Mouse (Mus musculus) heart, embryonic 11.5 days (tissue): Measurements from ENCODE around the gene Ccdc183. TPM values are rescaled to one million over a fixed set of nuclear protein-coding genes. Genes with fewer than 3 reads are reported as not detected.

Source experiments
- ATAC-seq: fragments of 200-750 bp; cut with Nextera tagmentation; replicated peaks from 2 replicates; pipeline ENCODE4 v1.8.0; 2017; ENCODE audit warnings: moderate library complexity; ENCODE audit not compliant: insufficient number of reproducible peaks, low FRiP score, low TSS enrichment
- H3K27ac ChIP-seq: fragments of 300-500 bp; sonication (generic); 2 replicates; pipeline ENCODE4 v1.5.1; 2014; ENCODE audit warnings: mild to moderate bottlenecking, low read depth, low read length
- H3K27me3 ChIP-seq: fragments of 300-500 bp; sonication (generic); 2 replicates; pipeline ENCODE4 v1.6.1; 2014; ENCODE audit warnings: mild to moderate bottlenecking, low read length, mixed read lengths; ENCODE audit not compliant: control insufficient read depth, insufficient read depth
- H3K36me3 ChIP-seq: fragments of 300-500 bp; sonication (generic); 2 replicates; pipeline ENCODE4 v1.6.1; 2014; ENCODE audit warnings: mild to moderate bottlenecking, low read length, moderate library complexity, mixed read lengths; ENCODE audit not compliant: control insufficient read depth, insufficient read depth
- H3K4me1 ChIP-seq: fragments of 300-500 bp; sonication (generic); 2 replicates; pipeline ENCODE4 v1.6.1; 2014; ENCODE audit warnings: low read length; ENCODE audit not compliant: control insufficient read depth, insufficient read depth
- H3K4me2 ChIP-seq: fragments of 300-500 bp; sonication (generic); 2 replicates; pipeline ENCODE4 v1.6.1; 2014; ENCODE audit warnings: mild to moderate bottlenecking, moderate library complexity
- H3K4me3 ChIP-seq: fragments of 300-500 bp; sonication (generic); 2 replicates; pipeline ENCODE4 v1.5.1; 2014; ENCODE audit warnings: low read depth, low read length
- H3K9ac ChIP-seq: fragments of 300-500 bp; sonication (generic); 2 replicates; pipeline ENCODE4 v1.6.1; 2014; ENCODE audit warnings: mild to moderate bottlenecking, low read depth, low read length, moderate library complexity
- H3K9me3 ChIP-seq: fragments of 300-500 bp; sonication (generic); replicated peaks from 2 replicates; pipeline ENCODE4 v1.6.1; 2016; ENCODE audit warnings: low read length; ENCODE audit not compliant: control insufficient read depth
- WGBS: fragments of 180-500 bp; shearing (Covaris S2); extraction: QIAGEN DNeasy Blood & Tissue Kit; methylation state at CpG from one replicate; pipeline ENCODE4 v1.1.7; 2014; ENCODE audit not compliant: insufficient replicate concordance; 5-methylcytosine and 5-hydroxymethylcytosine counted together
- polyA plus RNA-seq: library from polyadenylated mRNA; unstranded; fragments of >200 nt; fragmentation: Nextera tagmentation; extraction: Ambion mirVana; gene quantifications from 2 replicates; pipeline ENCODE4 v1.2.1, GENCODE M21; 2014

Ccdc183 gene
- polyA plus RNA-seq, 1 experiment from 2014 or later, result 0.20 TPM

DNA sequence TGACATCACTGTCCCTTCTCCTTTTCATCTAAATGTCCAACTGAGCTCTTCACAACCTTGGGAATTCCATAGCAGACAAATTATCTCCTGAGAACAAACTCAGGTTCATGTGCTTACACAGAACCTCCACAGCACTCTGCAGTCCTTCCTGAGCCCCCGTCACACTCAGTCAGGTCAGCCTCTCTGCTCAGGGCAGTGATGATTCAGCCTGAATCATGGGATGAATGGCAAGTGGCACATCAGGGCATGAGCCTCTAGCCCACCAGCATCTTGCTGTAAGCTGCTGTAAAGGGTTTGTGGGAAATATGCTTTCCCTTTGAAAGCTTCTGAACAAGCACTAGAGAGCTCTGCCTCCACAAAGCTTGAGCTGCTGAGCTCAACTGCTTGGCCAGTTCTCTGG lies 18.7 kb downstream of the Ccdc183 start:
- H3K4me1 ChIP-seq, result 0 out of 2 replicates have a peak, but pooled peaks cover 4% of the 10 kb centered on the region
- no peak overlapping the region for H3K27ac ChIP-seq
- H3K4me2 ChIP-seq, result no peak overlapping the region
- H3K4me3 ChIP-seq, result no peak overlapping the region
- ATAC-seq, result no peak
- WGBS, result 86% methylated on average over 1 of the region's 1 CpGs
- H3K9me3 ChIP-seq, result no peaks in the 10 kb centered on the region
- no peaks in the 10 kb centered on the region for H3K27me3 ChIP-seq
- peaks cover 51% of the 10 kb centered on the region for H3K36me3 ChIP-seq
- H3K9ac ChIP-seq, result no peak overlapping the region

DNA sequence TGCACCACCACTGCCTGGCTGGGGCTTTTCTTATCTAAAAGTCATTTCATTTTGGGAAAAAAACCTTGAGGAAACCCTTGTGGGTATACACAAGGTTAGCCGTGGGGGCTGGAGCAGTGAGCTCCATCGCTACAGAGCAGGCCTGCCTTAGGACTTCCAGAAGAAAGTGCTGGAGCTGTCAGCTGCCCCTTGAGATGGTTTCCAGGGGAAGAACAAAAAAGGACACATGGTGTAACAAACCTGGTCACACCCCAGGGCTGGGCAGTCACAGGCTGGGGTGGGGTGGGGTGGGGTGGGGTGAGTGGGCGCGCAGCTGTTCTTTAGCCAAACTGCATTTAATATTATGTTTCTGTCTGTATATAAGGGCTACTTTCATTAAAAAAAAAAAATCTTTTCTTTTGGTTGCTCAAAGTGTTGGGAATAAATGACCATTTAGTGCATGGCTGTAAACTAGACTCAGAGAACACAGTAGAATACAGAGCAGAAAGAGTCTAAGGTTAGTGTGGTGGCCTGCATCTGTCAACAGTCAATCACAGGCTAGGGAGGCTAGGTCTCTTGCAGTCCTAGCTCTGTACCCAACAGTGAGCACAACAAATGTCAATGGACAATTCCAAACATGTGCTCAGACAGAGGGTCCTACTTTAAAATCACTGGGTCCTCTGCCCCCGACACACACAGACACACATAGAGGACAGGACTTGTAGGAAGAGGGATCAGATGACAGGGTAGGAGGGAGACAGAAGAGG lies 20.5 kb downstream of the Ccdc183 start:
- Histone ChIP-seq H3K4me3 (no peak overlapping the region), H3K4me2 (no peak overlapping the region), H3K9me3 (no peaks in the 10 kb centered on the region), H3K9ac (no peak overlapping the region), H3K27me3 (no peaks in the 10 kb centered on the region), H3K36me3 (peaks cover 60% of the 10 kb centered on the region), H3K27ac (no peak overlapping the region), H3K4me1 (0 out of 2 replicates have a peak, but pooled peaks cover 4% of the 10 kb centered on the region)
- no peak for ATAC-seq
- WGBS, result 88% methylated on average over 5 of the region's 5 CpGs

DNA sequence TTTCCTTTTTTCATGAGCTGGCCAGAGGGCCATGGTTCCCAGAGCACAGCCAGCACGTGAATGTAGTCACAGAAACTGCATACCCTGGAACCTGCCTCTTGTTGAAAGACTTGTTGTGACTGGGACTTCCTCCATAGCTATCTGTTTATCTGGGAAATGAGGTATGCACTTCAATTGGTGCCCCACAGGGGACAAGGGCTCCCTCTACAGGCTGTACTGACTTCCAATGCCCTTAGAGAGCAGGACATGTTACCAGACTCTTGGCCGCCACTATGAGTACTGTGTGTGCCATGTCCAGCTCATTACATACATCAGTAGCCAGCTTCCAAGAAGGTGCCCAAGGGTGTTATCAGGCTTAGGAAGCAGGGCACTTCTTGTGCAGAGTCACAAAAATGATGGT lies 25.6 kb downstream of the Ccdc183 start:
- Histone ChIP-seq H3K9me3 (no peaks in the 10 kb centered on the region), H3K4me1 (no peaks in the 10 kb centered on the region), H3K4me3 (no peak overlapping the region), H3K27ac (no peak overlapping the region), H3K4me2 (no peak overlapping the region), H3K36me3 (peaks cover 46% of the 10 kb centered on the region), H3K9ac (no peak overlapping the region), H3K27me3 (no peaks in the 10 kb centered on the region)
- WGBS, result 85% methylated on average over 2 of the region's 2 CpGs
- ATAC-seq, result no peak

DNA sequence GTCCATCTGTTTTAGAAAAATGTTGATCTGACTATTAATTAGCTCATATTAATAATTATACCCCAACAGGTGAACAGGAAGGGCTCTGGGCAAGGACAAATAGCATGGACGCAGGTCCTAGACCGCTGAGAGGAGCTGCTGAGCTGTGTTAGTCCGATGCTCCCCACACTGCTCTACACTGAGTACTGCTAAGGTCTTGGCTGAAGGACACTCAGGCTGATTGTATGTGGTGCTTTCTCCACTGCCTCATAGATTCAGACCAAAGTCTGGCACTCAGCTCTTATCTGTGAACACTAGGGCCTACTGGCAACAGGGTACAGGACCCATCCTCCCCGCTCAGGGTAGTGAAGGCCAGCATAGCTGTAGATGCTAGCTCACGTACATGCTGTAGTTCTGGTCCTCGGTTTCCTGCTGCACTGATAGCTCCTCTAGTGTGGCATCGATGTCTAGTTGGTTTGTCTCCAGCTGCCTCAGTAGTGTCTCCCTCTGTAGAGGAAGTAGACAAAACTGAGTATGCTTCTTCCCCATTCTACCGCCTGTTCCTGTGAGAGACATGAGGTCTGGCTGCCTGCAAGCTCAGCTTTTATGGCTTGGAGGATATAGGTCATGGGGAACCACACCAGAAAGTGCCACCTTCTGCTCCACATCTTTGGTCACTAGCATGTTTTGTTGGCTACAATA lies 29.1 kb downstream of the Ccdc183 start:
- Histone ChIP-seq H3K27ac (no peak overlapping the region), H3K4me3 (no peak overlapping the region), H3K4me1 (no peaks in the 10 kb centered on the region), H3K27me3 (no peaks in the 10 kb centered on the region), H3K9ac (no peak overlapping the region), H3K36me3 (peaks cover 39% of the 10 kb centered on the region), H3K4me2 (no peak overlapping the region), H3K9me3 (no peaks in the 10 kb centered on the region)
- ATAC-seq, result no peak
- WGBS, result 88% methylated on average over 8 of the region's 8 CpGs

DNA sequence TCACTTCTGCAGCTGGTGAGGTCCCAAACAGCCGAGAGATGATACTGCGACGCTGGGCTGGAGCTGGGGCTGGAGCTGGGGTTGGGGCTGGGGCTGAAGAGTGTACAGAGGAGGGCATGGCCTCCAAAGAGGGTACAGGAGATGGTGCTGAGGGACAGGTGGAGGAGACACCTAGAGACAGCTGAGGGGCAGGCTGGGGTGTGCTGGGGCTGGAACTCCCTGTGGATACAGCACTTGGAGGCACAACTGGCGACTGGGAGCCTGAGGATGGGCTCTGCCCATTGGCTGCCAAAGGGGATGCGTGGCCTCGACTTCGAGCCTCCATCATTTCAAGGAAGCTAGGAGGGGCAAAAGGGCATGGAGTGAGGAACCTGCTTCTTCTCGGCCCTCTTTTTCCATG lies 30.2 kb downstream of the Ccdc183 start:
- H3K36me3 ChIP-seq, result peaks cover 29% of the 10 kb centered on the region
- no peak overlapping the region for H3K9ac ChIP-seq
- H3K27me3 ChIP-seq, result no peaks in the 10 kb centered on the region
- ATAC-seq, result no peak
- no peak overlapping the region for H3K4me3 ChIP-seq
- H3K4me2 ChIP-seq, result no peak overlapping the region
- WGBS, result 83% methylated on average over 8 of the region's 8 CpGs
- no peaks in the 10 kb centered on the region for H3K9me3 ChIP-seq
- H3K4me1 ChIP-seq, result peaks cover 5% of the 10 kb centered on the region
- H3K27ac ChIP-seq, result no peak overlapping the region

DNA sequence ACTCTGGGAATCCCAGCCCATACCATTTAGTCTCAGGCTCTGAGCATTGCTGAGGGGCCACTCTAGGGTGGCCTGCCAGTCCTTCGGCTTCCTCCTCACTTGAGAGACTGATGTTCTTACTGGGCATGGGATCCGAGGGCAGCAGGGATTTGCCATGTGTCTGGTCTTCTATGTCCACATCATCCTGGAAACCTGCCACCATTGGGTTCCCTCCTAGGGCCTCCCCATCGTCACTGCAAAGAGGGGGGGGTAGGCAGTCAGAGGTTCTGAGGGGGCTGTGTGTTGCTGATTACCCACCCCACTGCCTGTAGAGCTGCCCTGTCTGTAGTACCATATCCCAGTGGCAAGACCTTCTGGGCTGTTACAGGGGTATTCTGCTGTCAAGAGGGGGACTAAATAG lies 31.9 kb downstream of the Ccdc183 start:
- peaks cover 20% of the 10 kb centered on the region for H3K36me3 ChIP-seq
- H3K9ac ChIP-seq, result no peak overlapping the region
- ATAC-seq, result no peak
- H3K27ac ChIP-seq, result no peak overlapping the region
- no peak overlapping the region for H3K4me2 ChIP-seq
- H3K27me3 ChIP-seq, result peaks cover 3% of the 10 kb centered on the region
- no peak overlapping the region for H3K4me3 ChIP-seq
- 95% methylated on average over 3 of the region's 3 CpGs for WGBS
- no peaks in the 10 kb centered on the region for H3K9me3 ChIP-seq
- H3K4me1 ChIP-seq, result peaks cover 14% of the 10 kb centered on the region

DNA sequence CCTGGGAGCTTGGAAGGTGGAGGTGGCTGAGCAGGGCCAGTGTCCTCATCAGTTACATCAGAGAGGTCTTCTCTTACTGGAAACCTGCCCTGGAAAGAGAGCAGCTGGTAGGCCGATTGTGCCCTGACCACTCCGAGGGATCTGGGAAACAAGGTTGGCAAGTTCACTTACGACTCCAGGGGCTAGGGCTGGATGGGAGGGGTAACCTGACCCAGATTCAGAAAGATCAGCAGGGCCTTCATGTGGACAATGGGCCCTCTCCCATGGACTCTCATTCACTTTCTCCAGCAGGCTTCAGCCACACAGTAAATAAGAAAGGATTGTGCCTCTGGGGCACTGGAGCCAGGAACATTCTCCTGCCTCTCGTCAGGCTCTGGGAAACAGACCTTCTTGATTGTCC lies 32.6 kb downstream of the Ccdc183 start:
- H3K9me3 ChIP-seq, result no peaks in the 10 kb centered on the region
- no peak overlapping the region for H3K27ac ChIP-seq
- H3K4me2 ChIP-seq, result no peak overlapping the region
- H3K9ac ChIP-seq, result no peak overlapping the region
- no peak for ATAC-seq
- H3K27me3 ChIP-seq, result peaks cover 11% of the 10 kb centered on the region
- no peak overlapping the region for H3K4me3 ChIP-seq
- H3K4me1 ChIP-seq, result peaks cover 17% of the 10 kb centered on the region
- WGBS, result 88% methylated on average over 4 of the region's 4 CpGs
- H3K36me3 ChIP-seq, result peaks cover 13% of the 10 kb centered on the region

DNA sequence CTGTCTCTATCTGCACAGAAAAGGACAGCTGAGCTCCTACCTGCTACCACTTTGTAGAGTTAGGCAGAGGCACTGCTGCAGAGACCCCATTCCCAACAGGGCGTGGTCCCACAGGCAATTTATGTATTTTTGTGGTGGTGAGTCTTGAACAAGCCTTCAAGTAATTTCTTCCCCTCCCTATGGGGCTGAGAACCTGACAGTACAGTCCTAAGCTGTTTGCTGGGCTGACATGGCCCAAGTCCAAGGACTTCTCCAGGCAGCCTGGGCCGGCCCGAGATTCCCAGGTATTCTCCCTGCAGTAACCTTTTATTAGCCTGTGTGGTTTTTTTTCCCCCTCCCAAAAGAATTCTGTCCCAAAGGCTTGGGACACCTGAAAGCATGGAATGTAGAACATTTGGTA lies 33.3 kb downstream of the Ccdc183 start:
- H3K9me3 ChIP-seq, result no peaks in the 10 kb centered on the region
- H3K27ac ChIP-seq, result no peak overlapping the region
- no peak overlapping the region for H3K4me2 ChIP-seq
- no peak overlapping the region for H3K4me3 ChIP-seq
- ATAC-seq, result no peak
- WGBS, result 92% methylated on average over 3 of the region's 3 CpGs
- H3K9ac ChIP-seq, result no peak overlapping the region
- H3K36me3 ChIP-seq, result peaks cover 13% of the 10 kb centered on the region
- H3K4me1 ChIP-seq, result peaks cover 22% of the 10 kb centered on the region
- H3K27me3 ChIP-seq, result peaks cover 18% of the 10 kb centered on the region

DNA sequence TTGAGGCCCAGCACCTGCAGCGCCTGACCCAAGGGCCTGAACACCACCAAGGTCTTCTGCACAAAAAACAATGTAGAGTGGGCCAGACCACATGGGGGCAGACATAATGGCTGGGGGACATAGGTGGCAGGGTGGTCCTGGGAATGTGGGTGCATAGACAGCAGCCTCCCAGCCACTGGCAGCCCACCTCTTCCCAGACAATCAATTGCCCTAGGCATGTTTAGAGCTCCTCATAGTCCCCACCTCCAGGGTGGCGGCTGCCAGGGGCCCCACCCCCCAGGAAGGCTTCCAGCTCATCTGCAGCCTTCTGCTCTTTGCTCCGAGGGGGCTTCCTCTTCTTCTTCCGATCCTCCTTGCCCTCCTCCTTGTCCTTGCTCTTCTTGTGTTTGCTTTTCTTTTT lies 33.9 kb downstream of the Ccdc183 start:
- 66% methylated on average over 4 of the region's 4 CpGs for WGBS
- no peak overlapping the region for H3K9ac ChIP-seq
- H3K4me3 ChIP-seq, result no peak overlapping the region
- H3K4me2 ChIP-seq, result no peak overlapping the region
- H3K36me3 ChIP-seq, result peaks cover 13% of the 10 kb centered on the region
- H3K27ac ChIP-seq, result no peak overlapping the region
- H3K9me3 ChIP-seq, result no peaks in the 10 kb centered on the region
- peaks cover 26% of the 10 kb centered on the region for H3K4me1 ChIP-seq
- H3K27me3 ChIP-seq, result peaks cover 24% of the 10 kb centered on the region
- ATAC-seq, result no peak
